Mouse (Mus musculus): ENCODE results near the gene Strip1. TPM values are rescaled to one million over a fixed set of nuclear protein-coding genes. Genes with fewer than 3 reads are reported as not detected.

Gene Strip1
- polyA plus RNA-seq, 1 experiment from 2014 or later = 36.4 TPM

DNA sequence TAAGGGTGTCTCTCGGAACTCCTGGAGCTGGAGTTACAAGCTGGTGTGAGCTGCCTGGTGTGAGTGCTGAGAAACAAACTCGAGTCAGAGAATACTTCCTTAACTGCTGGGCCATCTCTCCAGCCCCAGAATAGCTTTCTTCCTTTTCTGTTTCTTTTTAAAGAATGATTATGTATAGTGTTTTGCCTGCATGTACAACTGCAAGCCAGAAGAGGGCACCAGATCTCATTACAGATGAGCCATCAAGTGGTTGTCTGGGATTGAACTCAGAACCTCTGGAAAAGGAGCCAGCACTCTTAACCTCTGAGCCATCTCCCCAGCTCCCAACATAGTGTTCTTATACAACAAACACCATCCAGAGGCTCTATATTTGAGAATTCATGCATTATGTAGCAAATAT is 60.3 kb downstream of the Strip1 start:
- no peak for ATAC-seq (ENCODE audit: insufficient read depth, low FRiP score)
- Histone ChIP-seq H3K9ac (ENCODE audit: low read length) (no peak overlapping the region), H3K4me1 (ENCODE audit: control insufficient read depth, insufficient read depth, low read length) (no peaks in the 10 kb centered on the region), H3K27ac (ENCODE audit: low read length) (no peak overlapping the region), H3K4me2 (ENCODE audit: low read depth, low read length) (no peak overlapping the region), H3K27me3 (ENCODE audit: control insufficient read depth, insufficient read depth, low read length) (no peaks in the 10 kb centered on the region), H3K4me3 (replicated peaks; ENCODE audit: low read length) (no peak overlapping the region), H3K9me3 (replicated peaks; ENCODE audit: control insufficient read depth, low read length) (no peaks in the 10 kb centered on the region), H3K36me3 (ENCODE audit: control insufficient read depth, insufficient read depth, low read length) (no peaks in the 10 kb centered on the region)
- WGBS = 46% methylated on average over 2 of the region's 2 CpGs

DNA sequence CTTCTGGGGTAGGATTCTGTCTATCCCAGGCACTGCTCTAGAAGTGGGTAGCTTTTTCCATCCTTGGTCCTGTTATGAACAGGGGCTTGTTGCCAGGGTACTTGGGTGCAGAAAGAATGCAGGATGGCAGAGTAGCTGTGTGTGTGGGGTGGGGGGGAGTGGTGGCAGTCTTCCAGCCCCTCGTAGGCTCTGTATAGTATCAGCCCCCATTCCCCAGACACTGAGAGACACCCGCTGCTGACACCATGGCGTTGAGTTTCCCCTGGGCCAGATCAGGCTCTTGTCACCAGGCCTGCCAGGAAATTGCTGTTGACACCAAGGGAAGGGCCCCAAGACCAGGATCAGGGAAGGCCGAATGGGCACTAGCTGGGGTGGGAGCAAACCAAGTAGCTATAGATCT is 62.8 kb downstream of the Strip1 start:
- Histone ChIP-seq H3K27me3 (ENCODE audit: control insufficient read depth, insufficient read depth, low read length) (no peaks in the 10 kb centered on the region), H3K36me3 (ENCODE audit: control insufficient read depth, insufficient read depth, low read length) (no peaks in the 10 kb centered on the region), H3K4me2 (ENCODE audit: low read depth, low read length) (no peak overlapping the region), H3K9me3 (replicated peaks; ENCODE audit: control insufficient read depth, low read length) (no peaks in the 10 kb centered on the region), H3K4me1 (ENCODE audit: control insufficient read depth, insufficient read depth, low read length) (no peaks in the 10 kb centered on the region), H3K4me3 (replicated peaks; ENCODE audit: low read length) (no peak overlapping the region), H3K27ac (ENCODE audit: low read length) (no peak overlapping the region), H3K9ac (ENCODE audit: low read length) (no peak overlapping the region)
- ATAC-seq (ENCODE audit: insufficient read depth, low FRiP score) = peak; percentile 62; the same call in 1 of the 2 replicates
- WGBS = 54% methylated on average over 4 of the region's 4 CpGs

DNA sequence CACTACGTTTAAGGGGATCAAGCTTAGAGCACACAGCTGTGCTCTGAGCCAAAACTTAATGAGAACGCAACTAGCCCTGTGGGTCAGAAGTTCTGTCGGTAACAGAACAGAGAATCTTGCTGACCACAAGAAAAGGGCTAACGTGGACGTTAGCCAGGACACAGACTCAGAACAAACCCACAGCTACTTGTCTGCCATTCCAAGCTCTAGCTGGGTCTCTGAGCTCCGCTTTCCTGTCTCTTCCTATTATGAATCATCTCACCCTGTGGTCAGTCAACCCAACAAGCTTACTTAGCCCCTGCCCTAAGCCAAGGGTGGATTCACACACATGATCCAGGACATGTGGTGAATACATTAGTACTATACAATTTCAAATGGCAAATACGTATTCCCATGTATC is 63.7 kb downstream of the Strip1 start:
- H3K27me3 ChIP-seq (ENCODE audit: control insufficient read depth, insufficient read depth, low read length) = no peaks in the 10 kb centered on the region
- no peaks in the 10 kb centered on the region for H3K4me1 ChIP-seq (ENCODE audit: control insufficient read depth, insufficient read depth, low read length)
- no peak overlapping the region for H3K27ac ChIP-seq (ENCODE audit: low read length)
- H3K4me3 ChIP-seq (replicated peaks; ENCODE audit: low read length) = no peak overlapping the region
- H3K9ac ChIP-seq (ENCODE audit: low read length) = no peak overlapping the region
- no peaks in the 10 kb centered on the region for H3K36me3 ChIP-seq (ENCODE audit: control insufficient read depth, insufficient read depth, low read length)
- no peak overlapping the region for H3K4me2 ChIP-seq (ENCODE audit: low read depth, low read length)
- no peaks in the 10 kb centered on the region for H3K9me3 ChIP-seq (replicated peaks; ENCODE audit: control insufficient read depth, low read length)
- ATAC-seq (ENCODE audit: insufficient read depth, low FRiP score) = no peak
- WGBS = 79% methylated on average over 7 of the region's 7 CpGs

DNA sequence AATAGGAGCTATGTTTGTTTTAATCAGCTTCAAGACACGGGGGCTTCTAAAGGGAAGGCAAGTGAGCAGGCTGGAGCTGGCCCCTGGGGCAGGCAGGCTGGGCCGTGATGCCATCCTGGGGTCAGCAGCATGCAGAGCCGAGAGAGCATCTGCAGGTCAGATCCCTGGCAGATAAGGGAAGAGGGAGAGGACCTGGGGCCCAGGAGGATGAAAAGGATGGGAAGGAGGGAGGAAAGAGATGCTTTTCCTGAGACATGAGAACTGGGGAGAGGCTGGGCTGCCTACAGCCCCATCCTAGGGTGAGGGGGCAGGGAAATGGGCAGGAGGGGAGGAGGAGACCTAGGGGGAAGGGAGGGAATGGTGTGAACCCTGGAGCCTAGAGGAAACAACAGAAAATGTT is 66.2 kb downstream of the Strip1 start:
- Histone ChIP-seq H3K4me1 (ENCODE audit: control insufficient read depth, insufficient read depth, low read length) (no peaks in the 10 kb centered on the region), H3K9me3 (replicated peaks; ENCODE audit: control insufficient read depth, low read length) (no peaks in the 10 kb centered on the region), H3K27me3 (ENCODE audit: control insufficient read depth, insufficient read depth, low read length) (no peaks in the 10 kb centered on the region), H3K4me3 (replicated peaks; ENCODE audit: low read length) (no peak overlapping the region), H3K9ac (ENCODE audit: low read length) (no peak overlapping the region), H3K4me2 (ENCODE audit: low read depth, low read length) (no peak overlapping the region), H3K27ac (ENCODE audit: low read length) (no peak overlapping the region), H3K36me3 (ENCODE audit: control insufficient read depth, insufficient read depth, low read length) (no peaks in the 10 kb centered on the region)
- ATAC-seq (ENCODE audit: insufficient read depth, low FRiP score) = no peak
- WGBS = 15% methylated on average over 3 of the region's 3 CpGs

DNA sequence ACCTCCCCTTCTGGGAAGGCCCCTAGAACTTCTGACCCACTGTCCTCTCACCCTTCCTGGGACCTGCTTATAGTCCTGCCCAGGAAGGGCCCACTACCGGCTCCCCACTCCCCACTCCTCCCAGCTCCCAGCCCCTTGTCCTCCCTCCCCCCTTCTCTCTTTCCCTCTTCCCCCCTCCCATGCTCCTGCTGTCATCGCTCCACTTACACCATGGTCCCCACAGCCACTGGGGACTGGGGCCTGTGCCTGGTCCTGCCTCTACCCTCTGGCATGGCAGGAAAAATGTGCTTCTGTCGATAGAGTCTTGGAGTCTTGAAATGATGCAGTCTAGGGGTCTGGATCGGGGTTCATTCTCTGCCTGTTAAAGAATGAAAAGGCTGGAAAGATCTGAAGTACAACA is 67.6 kb downstream of the Strip1 start:
- Histone ChIP-seq H3K9ac (ENCODE audit: low read length) (no peak overlapping the region), H3K36me3 (ENCODE audit: control insufficient read depth, insufficient read depth, low read length) (no peaks in the 10 kb centered on the region), H3K27me3 (ENCODE audit: control insufficient read depth, insufficient read depth, low read length) (no peaks in the 10 kb centered on the region), H3K4me1 (ENCODE audit: control insufficient read depth, insufficient read depth, low read length) (no peaks in the 10 kb centered on the region), H3K4me3 (replicated peaks; ENCODE audit: low read length) (no peak overlapping the region), H3K27ac (ENCODE audit: low read length) (no peak overlapping the region), H3K9me3 (replicated peaks; ENCODE audit: control insufficient read depth, low read length) (no peaks in the 10 kb centered on the region), H3K4me2 (ENCODE audit: low read depth, low read length) (no peak overlapping the region)
- ATAC-seq (ENCODE audit: insufficient read depth, low FRiP score) = no peak
- 37% methylated on average over 4 of the region's 4 CpGs for WGBS

DNA sequence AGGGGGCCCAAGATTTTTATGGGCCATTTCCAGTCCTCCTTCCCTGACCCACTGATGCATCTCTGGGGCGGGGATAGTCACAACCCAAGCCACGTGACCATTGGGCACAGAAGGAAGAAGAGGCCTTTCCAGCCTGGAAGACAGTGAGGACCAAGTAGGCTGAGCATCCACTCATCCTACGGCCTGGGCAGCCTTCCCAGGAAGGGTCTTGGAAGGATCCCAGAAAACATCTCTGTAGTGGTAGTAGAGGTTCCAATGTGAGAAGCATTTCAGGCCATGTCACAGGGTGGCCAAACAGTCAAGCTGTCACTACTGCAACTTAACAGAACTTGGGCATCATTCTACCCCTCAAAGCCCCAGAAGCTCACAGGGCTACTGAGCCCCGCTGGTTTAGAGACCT is 68.9 kb downstream of the Strip1 start:
- no peak overlapping the region for H3K4me2 ChIP-seq (ENCODE audit: low read depth, low read length)
- no peaks in the 10 kb centered on the region for H3K27me3 ChIP-seq (ENCODE audit: control insufficient read depth, insufficient read depth, low read length)
- no peak overlapping the region for H3K9ac ChIP-seq (ENCODE audit: low read length)
- H3K4me1 ChIP-seq (ENCODE audit: control insufficient read depth, insufficient read depth, low read length) = no peaks in the 10 kb centered on the region
- ATAC-seq (ENCODE audit: insufficient read depth, low FRiP score) = no peak
- 84% methylated on average over 4 of the region's 4 CpGs for WGBS
- H3K4me3 ChIP-seq (replicated peaks; ENCODE audit: low read length) = no peak overlapping the region
- H3K9me3 ChIP-seq (replicated peaks; ENCODE audit: control insufficient read depth, low read length) = no peaks in the 10 kb centered on the region
- no peaks in the 10 kb centered on the region for H3K36me3 ChIP-seq (ENCODE audit: control insufficient read depth, insufficient read depth, low read length)
- H3K27ac ChIP-seq (ENCODE audit: low read length) = no peak overlapping the region

Other genes with a start within 250 kb of the Strip1 start
- 0.14 TPM in 1 of 2 replicates, not detected in the other for gene Kcnc4, start 172.1 kb downstream of the Strip1 start, polyA plus RNA-seq (2015; fragmentation: Nextera tagmentation; extraction: Ambion mirVana)
- 2.1 and 2.2 TPM in 2 replicates for gene Slc6a17, start 113.7 kb downstream of the Strip1 start, polyA plus RNA-seq (2015; fragmentation: Nextera tagmentation; extraction: Ambion mirVana)
- not detected in 2 replicates for gene Ubl4b, start 76.6 kb downstream of the Strip1 start, polyA plus RNA-seq (2015; fragmentation: Nextera tagmentation; extraction: Ambion mirVana)
- 0.25 TPM in 1 of 2 replicates, not detected in the other for gene Alx3, start 36.7 kb downstream of the Strip1 start, polyA plus RNA-seq (2015; fragmentation: Nextera tagmentation; extraction: Ambion mirVana)
- not detected in 2 replicates for gene Gm10961, start 372 bp downstream of the Strip1 start, polyA plus RNA-seq (2015; fragmentation: Nextera tagmentation; extraction: Ambion mirVana)
- gene Ahcyl1, start 64.9 kb upstream of the Strip1 start, polyA plus RNA-seq (2015; fragmentation: Nextera tagmentation; extraction: Ambion mirVana) = 65.8 and 71.2 TPM in 2 replicates
- 19.2 and 20.2 TPM in 2 replicates for gene Csf1, start 128.8 kb upstream of the Strip1 start, polyA plus RNA-seq (2015; fragmentation: Nextera tagmentation; extraction: Ambion mirVana)
- gene Eps8l3, start 245.5 kb upstream of the Strip1 start, polyA plus RNA-seq (2015; fragmentation: Nextera tagmentation; extraction: Ambion mirVana) = 33.0 and 35.9 TPM in 2 replicates

All from stomach, embryonic 16.5 days (tissue).